Mouse (Mus musculus) liver, adult 2 months (tissue): ENCODE measurements at regions not wholly inside any gene's neighbourhood (a gene's known extent, or its start where the extent isn't known, plus 50 kb on each side); places are given as distances from the start of the nearest gene placed in this dataset.

Source experiments
- DNase-seq: peaks from one replicate; pipeline ENCODE4 v3.0.0-alpha.2; 2011; ENCODE audit warnings: low read depth, low spot score; ENCODE audit errors: extremely low read depth
- H3K27ac ChIP-seq: fragments of 200-500 bp; replicated peaks from 2 replicates; pipeline ENCODE4 v1.5.1; 2012; ENCODE audit warnings: low read depth, mild to moderate bottlenecking, control low read depth, inconsistent platforms, low read length; ENCODE audit not compliant: insufficient read depth
- H3K27me3 ChIP-seq: fragments of 200-500 bp; 2 replicates; pipeline ENCODE4 v1.6.1; 2012; ENCODE audit warnings: mild to moderate bottlenecking, moderate library complexity, low read length, inconsistent platforms; ENCODE audit not compliant: control insufficient read depth, insufficient read depth
- H3K36me3 ChIP-seq: fragments of 200-500 bp; 2 replicates; pipeline ENCODE4 v1.6.1; 2012; ENCODE audit warnings: low read length, inconsistent platforms; ENCODE audit not compliant: control insufficient read depth, insufficient read depth
- H3K4me1 ChIP-seq: fragments of 200-500 bp; 2 replicates; pipeline ENCODE4 v1.6.1; 2011; ENCODE audit warnings: low read length; ENCODE audit not compliant: control insufficient read depth, insufficient read depth
- H3K4me3 ChIP-seq: fragments of 200-500 bp; 2 replicates; pipeline ENCODE4 v1.5.1; 2011; ENCODE audit warnings: low read depth, mild to moderate bottlenecking, control low read depth, low read length, moderate library complexity; ENCODE audit not compliant: insufficient read depth
- H3K79me2 ChIP-seq: fragments of 200-500 bp; 2 replicates; pipeline ENCODE4 v1.6.1; 2012; ENCODE audit warnings: inconsistent platforms, mild to moderate bottlenecking, low read length, moderate library complexity; ENCODE audit not compliant: control insufficient read depth, insufficient read depth
- H3K9ac ChIP-seq: fragments of 200-500 bp; 2 replicates; pipeline ENCODE4 v1.6.1; 2012; ENCODE audit warnings: low read depth, mild to moderate bottlenecking, control low read depth, inconsistent platforms, low read length
- CTCF ChIP-seq: fragments of 200-500 bp; IDR thresholded peaks from 2 replicates; pipeline ENCODE4 v1.5.1; 2011; ENCODE audit warnings: low read depth, low read length, control low read depth
- POLR2A ChIP-seq: fragments of 200-500 bp; IDR thresholded peaks from 2 replicates; pipeline ENCODE4 v1.6.1; 2011; ENCODE audit warnings: low read length, control low read depth; ENCODE audit not compliant: insufficient read depth; ENCODE audit errors: extremely low read depth
- WGBS: fragments of 180-500 bp; shearing (Covaris S2); methylation state at CpG from one replicate; pipeline ENCODE4 v1.1.7; 2018; 5-methylcytosine and 5-hydroxymethylcytosine counted together

DNA sequence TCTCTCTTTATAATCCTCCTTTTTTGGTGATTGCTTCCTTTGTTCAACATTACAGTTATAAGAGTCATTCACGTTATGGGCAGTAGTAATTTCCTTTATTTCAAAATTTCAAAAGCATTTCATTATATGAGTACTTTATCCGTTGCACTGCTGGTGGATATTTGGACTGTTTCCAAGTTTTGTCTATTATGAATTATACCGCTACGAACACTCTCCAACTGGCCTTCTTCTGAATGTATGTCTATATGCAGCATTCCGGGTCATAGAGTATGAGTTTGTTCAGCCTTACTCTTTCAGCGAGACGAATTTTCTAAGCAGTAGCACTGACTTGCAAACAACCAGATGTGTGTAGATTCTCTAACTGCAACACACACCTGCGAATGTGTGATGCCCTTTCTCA is 57.8 kb downstream of the Dusp6 start:
- Histone ChIP-seq H3K27ac (no peak overlapping the region), H3K27me3 (no peaks in the 10 kb centered on the region), H3K36me3 (no peaks in the 10 kb centered on the region), H3K79me2 (no peaks in the 10 kb centered on the region), H3K4me1 (no peaks in the 10 kb centered on the region), H3K4me3 (no peak overlapping the region), H3K9ac (no peak overlapping the region)
- TF ChIP-seq POLR2A, result no peak
- TF ChIP-seq CTCF, result no peak
- no peak for DNase-seq
- WGBS, result 92% methylated on average over 8 of the region's 8 CpGs

DNA sequence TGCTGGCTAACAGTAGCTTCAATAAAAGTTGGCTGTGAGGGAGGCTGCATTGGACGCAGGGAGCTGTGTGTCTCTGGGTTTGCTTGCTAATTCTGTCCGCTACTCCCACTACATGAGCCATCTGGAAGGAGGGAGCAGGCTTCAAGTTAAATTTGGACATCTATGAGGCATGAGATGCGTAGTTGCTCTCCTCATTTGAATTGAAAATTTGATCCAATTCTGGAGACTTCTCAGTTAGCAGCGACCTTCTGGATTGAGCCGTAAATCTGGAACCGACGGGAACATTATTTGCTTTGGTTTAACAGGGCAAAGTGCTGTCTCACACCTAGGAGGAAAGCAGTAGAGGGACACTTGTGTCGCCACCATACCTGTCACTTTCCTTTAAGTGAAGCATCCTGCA is 60.3 kb downstream of the Dusp6 start:
- no peaks in the 10 kb centered on the region for H3K27me3 ChIP-seq
- no peak for DNase-seq
- TF ChIP-seq POLR2A, result no peak
- no peak for TF ChIP-seq CTCF
- no peaks in the 10 kb centered on the region; the same call in 1 of the 2 replicates for H3K4me1 ChIP-seq
- H3K4me3 ChIP-seq, result no peak overlapping the region
- no peaks in the 10 kb centered on the region for H3K36me3 ChIP-seq
- WGBS, result 65% methylated on average over 8 of the region's 8 CpGs
- no peak overlapping the region for H3K9ac ChIP-seq
- H3K79me2 ChIP-seq, result no peaks in the 10 kb centered on the region
- H3K27ac ChIP-seq, result no peak overlapping the region

DNA sequence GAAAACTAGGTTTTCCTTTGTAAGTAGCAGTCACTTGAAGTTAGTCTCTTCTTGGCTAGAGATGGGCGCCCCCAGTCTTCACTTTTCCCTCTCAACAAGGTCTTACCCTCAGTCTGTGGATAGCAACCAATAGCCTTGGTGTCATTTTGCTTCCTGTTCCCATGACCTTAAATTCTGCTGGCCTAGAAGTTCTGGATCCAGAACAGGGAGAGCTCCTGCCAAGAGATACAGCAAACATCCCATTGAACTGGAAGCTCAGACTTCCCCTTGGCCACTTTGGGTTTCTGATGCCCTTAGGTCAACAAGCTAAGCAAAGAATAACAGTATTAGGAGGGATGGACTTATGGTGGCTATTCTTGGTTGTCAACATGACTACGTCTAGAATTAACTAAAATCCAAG is 64.5 kb downstream of the Dusp6 start:
- no peaks in the 10 kb centered on the region for H3K79me2 ChIP-seq
- no peaks in the 10 kb centered on the region for H3K27me3 ChIP-seq
- 55% methylated on average over 2 of the region's 2 CpGs for WGBS
- H3K36me3 ChIP-seq, result no peaks in the 10 kb centered on the region
- no peak overlapping the region for H3K4me3 ChIP-seq
- H3K27ac ChIP-seq, result no peak overlapping the region
- H3K9ac ChIP-seq, result no peak overlapping the region
- peak; percentile 83 for DNase-seq
- TF ChIP-seq CTCF (no peak), POLR2A (no peak)
- no peaks in the 10 kb centered on the region; the same call in 1 of the 2 replicates for H3K4me1 ChIP-seq

DNA sequence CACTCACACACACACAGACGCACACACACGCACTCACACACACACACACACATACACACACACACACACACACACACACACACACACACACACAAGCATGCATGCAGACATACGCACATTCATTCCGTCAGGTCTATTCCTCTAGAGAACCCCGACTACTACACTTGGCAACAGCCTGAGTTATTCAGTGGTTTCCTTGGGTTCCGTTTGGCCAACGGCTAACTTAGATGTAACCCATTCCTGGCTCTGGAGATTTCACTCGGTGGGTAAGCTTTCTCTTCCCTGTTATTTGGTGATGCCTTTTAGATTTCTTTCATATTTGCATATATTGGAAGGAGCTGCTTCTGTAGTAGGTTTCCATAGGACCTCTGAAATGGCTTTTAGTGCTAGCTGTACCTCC is 65.5 kb downstream of the Dusp6 start:
- no peak overlapping the region for H3K9ac ChIP-seq
- no peaks in the 10 kb centered on the region for H3K79me2 ChIP-seq
- H3K27me3 ChIP-seq, result no peaks in the 10 kb centered on the region
- H3K4me1 ChIP-seq, result no peaks in the 10 kb centered on the region; the same call in 1 of the 2 replicates
- 92% methylated on average over 8 of the region's 8 CpGs for WGBS
- H3K27ac ChIP-seq, result no peak overlapping the region
- H3K4me3 ChIP-seq, result no peak overlapping the region
- DNase-seq, result no peak
- no peaks in the 10 kb centered on the region for H3K36me3 ChIP-seq
- TF ChIP-seq POLR2A, result no peak

DNA sequence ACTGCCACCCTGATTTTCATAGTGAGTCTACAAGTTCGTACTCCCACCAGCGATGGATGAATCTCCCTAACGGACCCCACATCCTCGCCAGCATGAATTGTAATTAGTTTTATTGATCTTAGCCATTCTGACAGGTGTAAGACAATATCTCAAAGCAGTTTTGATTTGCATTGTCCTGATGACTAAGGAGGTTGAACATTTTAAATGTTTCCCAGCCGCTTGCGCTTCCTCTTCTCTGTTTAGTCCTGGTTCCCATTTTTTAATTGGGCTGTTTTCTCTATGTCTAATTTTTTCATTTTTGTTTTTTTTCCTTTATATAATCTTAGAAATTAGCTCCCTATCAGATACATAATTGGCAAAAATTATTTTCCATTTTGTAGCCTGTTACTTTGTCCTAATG is 66.4 kb downstream of the Dusp6 start:
- Histone ChIP-seq H3K27me3 (no peaks in the 10 kb centered on the region), H3K36me3 (no peaks in the 10 kb centered on the region), H3K79me2 (no peaks in the 10 kb centered on the region), H3K4me3 (no peak overlapping the region), H3K27ac (no peak overlapping the region), H3K4me1 (no peaks in the 10 kb centered on the region; the same call in 1 of the 2 replicates), H3K9ac (no peak overlapping the region)
- DNase-seq, result no peak
- TF ChIP-seq POLR2A (no peak), CTCF (no peak)
- WGBS, result 95% methylated on average over 6 of the region's 6 CpGs

DNA sequence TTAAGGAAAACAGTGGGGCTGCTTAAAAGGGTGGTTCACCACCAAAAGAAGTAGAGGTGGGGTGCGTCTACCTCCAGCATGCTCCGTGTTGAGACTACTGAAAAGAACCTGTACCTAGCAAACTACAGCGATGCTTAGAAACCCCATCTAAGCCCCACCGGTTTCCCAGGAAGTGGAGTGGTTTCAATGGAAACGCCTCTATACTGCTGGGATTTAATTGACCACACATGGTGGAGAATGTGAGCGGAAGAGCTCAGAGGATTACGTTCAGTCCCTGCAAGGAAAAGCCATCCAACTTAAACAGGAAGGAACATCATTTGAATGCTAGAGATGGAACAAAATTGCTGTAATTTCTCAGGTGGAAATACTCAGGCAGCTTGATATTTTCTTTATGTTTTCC is 67.5 kb downstream of the Dusp6 start:
- Histone ChIP-seq H3K27ac (no peak overlapping the region), H3K9ac (no peak overlapping the region), H3K36me3 (no peaks in the 10 kb centered on the region)

More for the DNA sequence above, 67.5 kb downstream of the Dusp6 start:
- Histone ChIP-seq H3K79me2 (no peaks in the 10 kb centered on the region), H3K4me3 (no peak overlapping the region), H3K4me1 (no peaks in the 10 kb centered on the region; the same call in 1 of the 2 replicates), H3K27me3 (no peaks in the 10 kb centered on the region)
- no peak for DNase-seq
- WGBS, result 85% methylated on average over 7 of the region's 7 CpGs
- no peak for TF ChIP-seq CTCF
- TF ChIP-seq POLR2A, result no peak
